Mouse (Mus musculus) Patski (cell line): ENCODE data around the gene Olfr1309. TPM values are rescaled to one million over a fixed set of nuclear protein-coding genes. Genes with fewer than 3 reads are reported as not detected.
A peak's percentile ranks its signal among the peaks of the same experiment; 100 is the strongest.
"Not testable (repeated sequence)": the region's sequence is repeated elsewhere in the genome, so short reads cannot be mapped to it uniquely, and the experiment has no call there.

Source experiments
- ATAC-seq: fragments of 100-300 bp; one replicate; pipeline ENCODE4 v1.8.0; 2021
- CTCF ChIA-PET: fragments of 350-600 bp; sonication (Branson Sonifier 250); formaldehyde crosslinking; loops from one replicate; lab custom pipeline; 2022; ENCODE audit warnings: inconsistent platforms; lab: Charles Lee
- POLR2A ChIA-PET: fragments of 350-600 bp; sonication (Branson Sonifier 250); formaldehyde crosslinking; loops from one replicate; lab custom pipeline; 2022; ENCODE audit warnings: antibody characterized with exemption, inconsistent platforms; lab: Charles Lee
- DNase-seq: peaks from one replicate; pipeline ENCODE4 v3.0.0-alpha.2; 2011; ENCODE audit warnings: low read depth, low spot score
- H3K27me3 ChIP-seq: fragments of 371-371 bp; one replicate; pipeline ENCODE4 v1.5.1; 2021
- CTCF ChIP-seq: fragments of 100-300 bp; IDR thresholded peaks from one replicate; pipeline ENCODE4 v1.5.1; 2021
- in situ Hi-C: fragments of 300-500 bp; cut with MboI; formaldehyde crosslinking; loops from 3 replicates; pipeline ENCODE4 v1.11.1; 2018; ENCODE audit warnings: low pct_unique_long_range_greater_than_20kb, mixed read lengths
- polyA plus RNA-seq: library from polyadenylated mRNA; unstranded; gene quantifications from one replicate; pipeline ENCODE4 v1.2.3, GENCODE M21; 2021

Olfr1309 gene
- not detected for polyA plus RNA-seq

DNA sequence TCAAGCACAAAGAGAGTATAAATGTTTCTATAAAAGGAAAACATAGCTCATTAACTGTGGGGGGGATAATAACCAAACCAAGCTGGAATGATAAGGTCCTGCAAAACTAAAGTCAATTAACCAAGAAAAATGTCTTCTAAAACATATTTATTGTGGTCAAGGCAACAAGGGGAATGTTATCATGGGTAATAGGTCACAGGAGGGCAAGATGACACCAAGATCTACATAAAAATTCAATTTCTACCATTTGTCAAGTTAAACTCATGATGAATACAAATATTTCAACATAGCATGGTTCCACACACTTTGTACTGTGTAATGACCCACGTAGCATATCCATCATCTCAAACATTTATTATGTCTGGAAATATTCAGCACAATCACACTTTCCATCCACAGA is at the start of gene Olfr1309:
TSS of gene Olfr1309 (minus strand) at position 101 of the 400 bp plus-strand sequence.
- ATAC-seq (no peak), DNase-seq (no peak)
- no peaks in the 10 kb centered on the region for H3K27me3 ChIP-seq
- CTCF ChIA-PET: no interaction called here
- in situ Hi-C loops: no loop called here
- no peak for TF ChIP-seq CTCF
- POLR2A ChIA-PET: no interaction called here

DNA sequence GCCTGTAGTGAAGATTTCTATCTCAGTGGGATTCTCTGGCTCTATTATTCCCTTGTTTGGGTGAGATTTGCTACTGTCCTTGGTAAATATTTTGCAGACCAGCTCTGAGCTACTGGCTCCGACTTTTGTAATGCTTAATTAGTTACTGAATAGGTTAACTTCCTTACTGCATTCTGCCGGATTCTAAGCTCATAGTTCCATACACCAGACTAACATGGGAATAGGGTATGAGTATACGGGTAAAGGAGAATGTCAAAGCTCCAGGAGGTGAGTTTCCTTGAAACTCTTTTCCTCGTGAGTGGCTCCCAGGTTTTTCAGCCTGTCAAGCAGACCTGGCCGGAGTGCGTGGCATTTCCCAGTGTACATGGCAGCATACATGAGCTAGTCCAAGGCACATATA is 36.9 kb upstream of the Olfr1309 start:
- CTCF ChIA-PET, ATAC-seq, in situ Hi-C loops: not testable (repeated sequence)

DNA sequence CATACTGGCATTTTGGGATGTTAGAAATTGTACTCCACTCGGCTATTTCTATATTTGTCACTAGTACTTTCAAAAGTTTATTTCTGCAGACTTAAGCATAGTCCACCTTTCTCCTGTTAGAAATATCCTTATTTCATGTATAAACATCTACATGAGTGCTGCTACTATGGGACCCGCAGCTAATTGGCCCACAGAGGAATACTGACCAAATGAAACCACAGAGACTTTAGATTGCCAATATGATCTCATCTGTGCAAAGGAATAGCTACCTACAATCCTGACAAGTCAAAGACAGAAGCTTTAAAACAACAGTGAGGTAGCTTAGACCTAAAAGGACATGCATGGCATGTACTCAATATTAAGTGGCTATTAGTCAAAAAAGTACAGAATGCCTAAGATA is 34.2 kb upstream of the Olfr1309 start, which contains the start of gene Olfr1311:
TSS of gene Olfr1311 (minus strand) at position 101 of the 400 bp plus-strand sequence.
- TF ChIP-seq CTCF: no peak
- POLR2A ChIA-PET: no interaction called here
- H3K27me3 ChIP-seq: peaks cover 5% of the 10 kb centered on the region
- DNase-seq (no peak), ATAC-seq (no peak)
- CTCF ChIA-PET: interaction anchor here (1.0 kb wide), 1 partner anchor 15 kb away, joined by 3 read pairs; no protein-coding TSS in a partner anchor
- in situ Hi-C loops: no loop called here

More for the DNA sequence above, 36.9 kb upstream of the Olfr1309 start:
- DNase-seq, H3K27me3 ChIP-seq, POLR2A ChIA-PET: not testable (repeated sequence)

DNA sequence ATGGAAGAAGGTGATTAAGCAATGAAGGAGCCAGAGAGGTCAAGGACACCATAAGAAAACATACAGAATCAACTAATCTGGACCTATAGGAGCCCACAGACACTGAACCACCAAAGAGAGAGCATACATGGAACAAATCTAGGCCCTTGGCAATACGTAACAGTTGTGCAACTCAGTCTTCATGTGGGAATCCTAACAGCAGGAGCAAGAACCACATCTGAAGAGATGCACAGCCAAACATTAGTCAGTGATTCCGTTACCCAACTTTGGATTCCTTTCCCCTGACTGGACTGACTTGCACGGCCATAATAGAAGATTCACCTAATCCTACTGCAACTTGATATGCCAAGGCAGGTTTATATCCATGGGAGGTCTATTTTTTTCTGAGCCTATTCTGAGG is 24.8 kb upstream of the Olfr1309 start:
- in situ Hi-C loops: no loop called here
- ATAC-seq (no peak), DNase-seq (peak; percentile 4)
- ChIA-PET POLR2A (no interaction called here), CTCF (no interaction called here)
- no peak for TF ChIP-seq CTCF
- H3K27me3 ChIP-seq: peaks cover 10% of the 10 kb centered on the region

DNA sequence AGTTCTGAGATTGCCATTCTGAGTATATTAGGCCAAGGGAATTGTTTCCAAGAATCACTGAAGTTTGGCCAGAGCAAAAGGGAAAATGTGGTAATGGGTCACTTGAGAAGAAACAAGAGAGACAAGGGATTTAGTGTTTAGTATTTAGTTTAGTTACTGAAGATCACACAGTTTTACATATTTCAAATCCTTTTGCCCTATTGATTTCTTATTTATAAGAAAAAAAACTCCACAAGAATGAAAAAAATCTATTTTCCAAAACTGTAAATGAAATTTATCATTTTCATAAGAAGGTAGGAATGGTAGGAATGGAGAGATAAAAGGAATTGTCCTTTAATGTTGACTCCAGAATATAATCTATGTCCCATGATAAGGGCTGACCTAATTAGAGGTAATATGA is 22.5 kb upstream of the Olfr1309 start, which contains the start of gene Olfr1310:
TSS of gene Olfr1310 (minus strand) at position 101 of the 400 bp plus-strand sequence.
- no peak for TF ChIP-seq CTCF
- peaks cover 10% of the 10 kb centered on the region for H3K27me3 ChIP-seq
- CTCF ChIA-PET: no interaction called here
- no peak for DNase-seq
- no peak for ATAC-seq
- in situ Hi-C loops: no loop called here
- POLR2A ChIA-PET: no interaction called here

DNA sequence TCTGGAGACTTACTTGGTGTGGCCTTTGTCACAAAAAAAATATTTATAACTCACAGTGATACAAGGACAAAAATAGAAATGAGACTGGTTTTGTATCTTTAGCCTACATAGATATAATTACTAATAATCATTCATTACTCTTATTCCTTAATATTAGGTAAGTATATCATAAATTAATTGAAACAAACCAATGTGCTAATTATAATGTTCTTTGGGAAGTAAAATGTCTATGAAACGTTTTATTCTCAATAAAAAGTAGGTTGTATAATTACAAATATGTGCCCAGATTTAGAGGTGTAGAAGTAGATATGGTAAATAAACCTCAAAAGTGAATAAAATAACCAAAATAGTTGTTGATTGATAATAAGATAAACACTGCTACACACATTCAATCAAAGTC is 25.2 kb downstream of the Olfr1309 start, which contains the start of gene Olfr1308:
TSS of gene Olfr1308 (minus strand) at position 101 of the 400 bp plus-strand sequence.
- CTCF ChIA-PET: no interaction called here
- DNase-seq (no peak), ATAC-seq (no peak)
- H3K27me3 ChIP-seq: no peaks in the 10 kb centered on the region
- POLR2A ChIA-PET: no interaction called here
- in situ Hi-C loops: no loop called here
- TF ChIP-seq CTCF: no peak

DNA sequence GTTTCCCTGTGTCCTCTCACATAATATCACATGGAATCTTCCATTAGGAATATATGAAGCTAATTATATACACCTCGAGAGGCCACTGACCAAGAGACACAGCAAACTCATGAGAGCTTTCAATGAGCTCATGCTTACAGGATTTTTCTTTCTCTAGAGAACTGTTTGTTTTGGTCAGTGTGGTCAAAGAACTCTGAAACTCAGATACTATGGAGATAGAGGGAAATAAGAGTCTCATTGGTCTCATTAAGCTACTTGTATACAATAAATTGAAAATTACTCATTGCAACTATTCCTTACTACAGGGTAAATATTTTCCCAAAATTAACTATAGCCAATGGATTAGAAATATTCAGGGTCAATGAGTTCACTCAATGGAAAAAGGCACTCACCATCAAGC is 40.7 kb downstream of the Olfr1309 start, which contains the start of gene Olfr1307:
TSS of gene Olfr1307 (minus strand) at position 101 of the 400 bp plus-strand sequence.
- ChIA-PET POLR2A (no interaction called here), CTCF (no interaction called here)
- in situ Hi-C loops: no loop called here
- no peaks in the 10 kb centered on the region for H3K27me3 ChIP-seq
- ATAC-seq: no peak
- DNase-seq: no peak
- TF ChIP-seq CTCF: no peak

Other genes with a start within 250 kb of the Olfr1309 start
- gene Olfr1301, start 239.3 kb downstream of the Olfr1309 start, polyA plus RNA-seq: not detected
- not detected for gene Olfr1302, start 212.9 kb downstream of the Olfr1309 start, polyA plus RNA-seq
- gene Olfr1303, start 169.9 kb downstream of the Olfr1309 start, polyA plus RNA-seq: not detected
- not detected for gene Olfr1305, start 113.1 kb downstream of the Olfr1309 start, polyA plus RNA-seq
- gene Olfr1306, start 74.0 kb downstream of the Olfr1309 start, polyA plus RNA-seq: not detected
- gene Olfr1307, start 40.8 kb downstream of the Olfr1309 start, polyA plus RNA-seq: under 0.01 TPM
- not detected for gene Olfr1308, start 25.3 kb downstream of the Olfr1309 start, polyA plus RNA-seq
- not detected for gene Olfr1310, start 22.4 kb upstream of the Olfr1309 start, polyA plus RNA-seq
- not detected for gene Olfr1311, start 34.1 kb upstream of the Olfr1309 start, polyA plus RNA-seq
- gene Olfr1312, start 60.0 kb upstream of the Olfr1309 start, polyA plus RNA-seq: not detected
- not detected for gene Olfr1313, start 87.6 kb upstream of the Olfr1309 start, polyA plus RNA-seq
- gene Olfr1314, start 106.5 kb upstream of the Olfr1309 start, polyA plus RNA-seq: 0.74 TPM
- not detected for gene Olfr1315-ps1, start 125.2 kb upstream of the Olfr1309 start, polyA plus RNA-seq
- 0.14 TPM for gene Olfr1316, start 144.7 kb upstream of the Olfr1309 start, polyA plus RNA-seq
- gene Olfr1317, start 150.0 kb upstream of the Olfr1309 start, polyA plus RNA-seq: 0.12 TPM
- 0.13 TPM for gene Olfr1318, start 163.9 kb upstream of the Olfr1309 start, polyA plus RNA-seq
- gene Lpcat4, start 249.2 kb upstream of the Olfr1309 start, polyA plus RNA-seq: 46.9 TPM